Mouse (Mus musculus) brain, embryonic 14.5 days (tissue): ENCODE data around the gene Arhgap21. TPM values are rescaled to one million over a fixed set of nuclear protein-coding genes. Genes with fewer than 3 reads are reported as not detected.

Experiments used
- DNase-seq: peaks from one replicate; pipeline ENCODE4 v3.0.0-alpha.2; 2011; ENCODE audit warnings: low read depth
- CTCF ChIP-seq: fragments of 200-500 bp; IDR thresholded peaks from 2 replicates; pipeline ENCODE4 v1.5.1; 2012; ENCODE audit warnings: inconsistent platforms, mild to moderate bottlenecking, moderate library complexity, borderline replicate concordance; ENCODE audit not compliant: insufficient read depth, insufficient read length; ENCODE audit errors: extremely low read depth
- POLR2A ChIP-seq: fragments of 200-500 bp; IDR thresholded peaks from 2 replicates; pipeline ENCODE4 v1.6.1; 2012; ENCODE audit warnings: mild to moderate bottlenecking, inconsistent platforms, borderline replicate concordance; ENCODE audit not compliant: poor library complexity, insufficient read depth, insufficient read length, severe bottlenecking; ENCODE audit errors: extremely low read depth
- polyA plus RNA-seq: library from polyadenylated mRNA; depleted of rRNA; stranded (reverse); fragments of >200 nt; gene quantifications from 2 replicates; pipeline ENCODE4 v1.2.3, GENCODE M21; 2012

Gene Arhgap21
- polyA plus RNA-seq, 1 experiment = 107 TPM

GRCm38 (mm10) chr2:20898684-20899083 is 70.0 kb downstream of the Arhgap21 start:
- TF ChIP-seq POLR2A (no peak), CTCF (peak; percentile 81; the same call in 1 of the 2 replicates)
- DNase-seq = peak; percentile 93

DNA sequence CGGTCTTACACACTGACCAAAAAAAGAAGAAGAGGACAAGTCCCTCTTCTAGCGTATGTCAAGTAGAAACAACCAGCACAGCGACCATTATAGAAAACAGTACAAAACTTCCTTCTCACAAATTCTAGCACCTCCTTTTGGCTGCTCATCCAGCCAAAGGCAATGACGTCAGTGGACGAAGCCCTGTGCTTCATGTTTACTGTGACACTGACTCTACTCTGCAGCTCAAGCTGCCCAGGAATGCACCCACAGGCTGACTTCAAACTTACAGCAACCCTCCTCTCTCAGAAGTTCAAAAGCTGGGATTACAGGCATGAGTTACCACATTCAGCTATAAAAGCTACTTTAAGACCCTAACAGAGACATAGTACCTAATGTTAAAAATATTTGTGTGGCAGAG is 72.2 kb downstream of the Arhgap21 start:
- no peak for TF ChIP-seq POLR2A
- TF ChIP-seq CTCF = no peak
- DNase-seq = no peak

GRCm38 (mm10) chr2:20894100-20894690 is 74.5 kb downstream of the Arhgap21 start:
- DNase-seq = peak; percentile 83
- TF ChIP-seq CTCF = peak; percentile 57; the same call in 1 of the 2 replicates
- TF ChIP-seq POLR2A = no peak

- DNase-seq = no peak
- TF ChIP-seq CTCF = no peak
- no peak for TF ChIP-seq POLR2A
These were observed 79.9 kb downstream of the Arhgap21 start for GRCm38 (mm10) chr2:20888751-20889150.

GRCm38 (mm10) chr2:20883288-20883687 is 85.4 kb downstream of the Arhgap21 start:
- peak; percentile 68 for DNase-seq
- no peak for TF ChIP-seq CTCF
- TF ChIP-seq POLR2A = no peak

DNA sequence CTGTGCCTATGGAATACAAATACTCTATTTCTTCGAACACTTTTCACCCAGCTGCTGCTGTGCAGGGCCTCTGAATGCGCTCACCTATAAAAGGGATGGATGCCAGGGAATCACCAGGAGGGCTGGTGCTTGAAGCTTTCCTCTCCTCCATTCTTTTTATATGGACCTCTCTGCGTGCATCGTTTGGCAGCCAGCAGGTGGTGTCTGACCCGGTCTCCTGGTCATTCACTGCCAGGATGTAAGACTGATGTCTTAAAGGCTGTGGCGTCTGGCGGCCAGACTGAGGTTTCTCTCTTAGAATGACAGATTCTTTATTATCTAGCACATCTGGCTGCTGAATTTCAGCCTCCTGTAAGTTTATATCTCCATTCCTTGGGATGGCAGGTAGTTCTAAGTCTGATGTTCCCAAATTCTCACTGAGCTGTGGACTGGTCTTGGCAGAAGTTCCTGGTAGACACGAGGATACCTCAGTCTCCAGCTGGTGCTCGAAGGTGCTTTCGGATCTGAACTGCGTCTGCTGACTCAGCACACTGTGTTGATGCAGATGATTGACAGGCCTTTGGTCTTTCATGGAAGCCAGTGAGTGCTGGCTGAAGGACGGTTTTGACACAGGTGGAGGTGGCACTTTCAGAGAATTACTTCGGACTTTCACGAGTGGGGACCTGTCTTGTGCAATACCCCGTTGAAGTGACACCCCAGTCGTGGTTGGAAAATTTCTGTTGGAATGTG is 88.6 kb downstream of the Arhgap21 start:
- no peak; the same call in 1 of the 2 replicates for TF ChIP-seq CTCF
- TF ChIP-seq POLR2A = no peak
- no peak for DNase-seq

GRCm38 (mm10) chr2:20874621-20875020 is 94.1 kb downstream of the Arhgap21 start:
- no peak for DNase-seq
- TF ChIP-seq CTCF (no peak), POLR2A (no peak)

DNA sequence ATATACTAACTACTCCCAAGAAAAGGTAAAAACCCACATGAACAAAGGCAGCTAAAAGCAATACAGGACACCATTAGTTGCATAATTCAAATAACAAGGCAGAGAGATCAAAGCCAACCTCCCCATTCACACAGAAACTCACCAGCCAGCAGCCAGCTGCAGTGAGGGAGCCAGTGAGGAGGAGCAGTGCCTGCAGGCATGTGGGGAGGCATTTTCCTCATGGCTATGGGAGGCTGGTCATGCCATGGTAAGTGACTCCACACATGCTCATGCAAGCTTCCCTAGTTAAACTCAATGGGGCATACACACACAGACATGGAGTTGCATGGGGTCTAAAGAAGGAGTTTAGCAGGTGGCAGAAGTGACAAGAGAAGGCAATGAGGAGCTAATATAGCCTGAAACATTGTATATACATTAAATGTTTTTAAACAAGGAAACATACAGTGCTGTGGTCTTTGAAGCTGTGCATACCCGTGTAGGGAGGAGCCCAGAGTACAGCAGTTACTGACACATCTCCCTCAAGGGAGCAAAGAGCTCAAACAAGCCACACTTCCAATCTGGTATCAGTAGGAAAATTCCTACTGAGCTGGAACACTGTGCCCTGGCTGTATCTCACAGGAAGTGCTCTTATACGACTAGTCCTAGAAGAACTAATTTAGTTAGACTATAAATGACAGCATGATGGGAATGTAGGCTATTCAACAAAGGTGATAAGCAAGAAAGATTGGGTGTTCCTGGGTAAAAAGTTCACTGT is 99.3 kb downstream of the Arhgap21 start:
- no peak for DNase-seq
- no peak for TF ChIP-seq POLR2A
- TF ChIP-seq CTCF = no peak

DNA sequence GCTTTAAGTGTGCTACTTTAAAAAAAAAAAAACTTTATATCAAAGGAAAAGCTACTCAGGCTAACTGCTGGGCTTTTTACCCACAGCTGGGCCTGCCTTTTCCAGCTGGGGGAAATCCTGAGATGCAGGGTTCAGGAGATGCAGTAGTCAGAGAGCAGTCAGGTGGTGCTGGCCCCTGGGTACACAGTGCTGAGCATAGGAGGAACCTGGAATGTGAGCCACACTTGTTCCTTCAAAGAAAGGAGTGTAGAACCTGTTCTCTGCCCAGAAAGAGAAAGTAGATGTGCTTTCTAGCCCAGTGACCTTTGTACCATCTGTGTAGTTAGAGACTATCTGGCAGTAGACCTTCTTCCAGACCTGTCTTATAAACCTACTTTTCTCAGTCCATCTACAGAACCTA is 100.6 kb downstream of the Arhgap21 start:
- DNase-seq = no peak
- TF ChIP-seq CTCF = no peak
- TF ChIP-seq POLR2A = no peak

GRCm38 (mm10) chr2:20865795-20866194 is 102.9 kb downstream of the Arhgap21 start:
- no peak for TF ChIP-seq CTCF
- TF ChIP-seq POLR2A = no peak

DNA sequence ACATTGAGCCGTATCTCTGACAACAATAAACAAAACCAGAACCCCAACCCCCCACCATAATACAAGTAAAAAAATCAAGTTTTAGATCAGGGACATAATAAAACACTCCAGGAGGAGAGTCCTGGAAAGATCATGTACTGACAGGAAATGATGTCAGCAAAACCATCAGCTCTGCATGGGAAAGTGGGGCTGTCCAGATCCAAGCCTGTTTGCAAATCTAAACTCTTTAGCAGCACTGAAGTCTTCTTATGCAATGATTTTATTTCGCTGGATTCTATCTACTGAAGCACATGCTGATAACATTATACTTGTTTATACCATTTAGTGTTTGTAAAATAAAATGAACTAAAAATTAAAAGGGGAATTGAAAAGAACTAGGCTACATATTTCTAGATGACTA is 104.1 kb downstream of the Arhgap21 start:
- DNase-seq = no peak
- TF ChIP-seq CTCF (no peak), POLR2A (no peak)

More at GRCm38 (mm10) chr2:20865795-20866194, 102.9 kb downstream of the Arhgap21 start:
- DNase-seq = peak; percentile 18
